In genomic region chr6:147921091-147921490, GRCm38 (mm10) we compare ENCODE assay signal across 21 mouse cellular contexts.
DNase-seq lines count a peak whose midpoint lies in the region; ATAC-seq lines count a peak whose summit lies in the region.
"Had no signal": no experiment of that assay in that cellular context is flagged by ENCODE, and none has a peak within 500 bp of the region (broad histone marks: within the 10 kb centered on the region; RNA-seq: fewer than 3 reads in every experiment).

No protein-coding gene starts in this region.

- WGBS in forebrain, embryonic 13.5 days: 90% methylated on average over 5 of the region's 5 CpGs
- 73% methylated on average over 5 of the region's 5 CpGs for WGBS in forebrain, embryonic 15.5 days
- WGBS in kidney, embryonic 16.5 days: 58% methylated on average over 5 of the region's 5 CpGs

- no peak for DNase-seq in kidney, postnatal 36 days
- peak; percentile 9 for DNase-seq in lung, postnatal 10 days
- DNase-seq in lung, postnatal 14 days: no peak
- DNase-seq in urinary bladder, postnatal 14 days (ENCODE audit: low spot score): peak; percentile 6
- DNase-seq in urinary bladder, postnatal 36 days (ENCODE audit: low spot score in 2 of 2): no peak
- DNase-seq: adrenal gland, adult 8-10 months; adrenal gland, postnatal 36 days; B cell, adult 2 months; cerebellum, adult 2 months; cerebellum, postnatal 10 days; gastrocnemius, postnatal 36 days had no signal

- H3K27me3 ChIP-seq in forebrain, embryonic 13.5 days: no peaks in the 10 kb centered on the region
- H3K27me3 ChIP-seq in forebrain, embryonic 15.5 days: no peaks in the 10 kb centered on the region
- no peaks in the 10 kb centered on the region for H3K27me3 ChIP-seq in kidney, embryonic 16.5 days (ENCODE audit: insufficient read depth, low read length)
- H3K27me3 ChIP-seq: heart, embryonic 13.5 days; hindbrain, embryonic 13.5 days had no signal

- no peak overlapping the region for H3K9ac ChIP-seq in forebrain, embryonic 13.5 days
- no peak overlapping the region for H3K9ac ChIP-seq in forebrain, embryonic 15.5 days (replicated peaks)
- H3K9ac ChIP-seq in kidney, embryonic 16.5 days (replicated peaks; ENCODE audit: low read length): no peak overlapping the region
- H3K9ac ChIP-seq: heart, embryonic 13.5 days; hindbrain, embryonic 13.5 days had no signal

- no peaks in the 10 kb centered on the region for H3K36me3 ChIP-seq in forebrain, embryonic 13.5 days (ENCODE audit: poor library complexity, severe bottlenecking)
- no peaks in the 10 kb centered on the region for H3K36me3 ChIP-seq in forebrain, embryonic 15.5 days
- no peaks in the 10 kb centered on the region for H3K36me3 ChIP-seq in kidney, embryonic 16.5 days (ENCODE audit: insufficient read depth, low read length)
- H3K36me3 ChIP-seq: embryonic facial prominence, embryonic 10.5 days; G1E; heart, embryonic 13.5 days; hindbrain, embryonic 13.5 days had no signal

- no peak overlapping the region for H3K4me3 ChIP-seq in forebrain, embryonic 13.5 days
- no peak overlapping the region for H3K4me3 ChIP-seq in forebrain, embryonic 15.5 days
- no peak overlapping the region for H3K4me3 ChIP-seq in kidney, embryonic 16.5 days (ENCODE audit: low read length)
- H3K4me3 ChIP-seq: embryonic facial prominence, embryonic 10.5 days; heart, embryonic 13.5 days; hindbrain, embryonic 13.5 days had no signal

- ATAC-seq in forebrain, embryonic 13.5 days: 0 out of 2 replicates have a peak, but pooled peaks have one; percentile 10
- ATAC-seq in forebrain, embryonic 15.5 days (replicated peaks): no peak
- peak; percentile 39; the same call in 1 of the 2 replicates for ATAC-seq in kidney, embryonic 16.5 days (ENCODE audit: low FRiP score, low TSS enrichment)
- ATAC-seq: CD4-positive, CD25-positive, alpha-beta regulatory T cell, adult 4 months; forebrain, embryonic 14.5 days; hindbrain, postnatal 0 days had no signal

- no peaks in the 10 kb centered on the region for H3K4me1 ChIP-seq in forebrain, embryonic 13.5 days
- 0 out of 2 replicates have a peak, but pooled peaks cover 9% of the 10 kb centered on the region for H3K4me1 ChIP-seq in forebrain, embryonic 15.5 days
- no peaks in the 10 kb centered on the region for H3K4me1 ChIP-seq in kidney, embryonic 16.5 days (ENCODE audit: insufficient read depth, low read length)
- H3K4me1 ChIP-seq: embryonic facial prominence, embryonic 10.5 days; hindbrain, embryonic 13.5 days had no signal

- H3K4me2 ChIP-seq in forebrain, embryonic 13.5 days: no peak overlapping the region
- H3K4me2 ChIP-seq in forebrain, embryonic 15.5 days (replicated peaks): no peak overlapping the region
- no peak overlapping the region for H3K4me2 ChIP-seq in kidney, embryonic 16.5 days (replicated peaks; ENCODE audit: low read depth, low read length)
- H3K4me2 ChIP-seq: heart, embryonic 13.5 days; hindbrain, embryonic 13.5 days had no signal

- H3K9me3 ChIP-seq in forebrain, embryonic 13.5 days (replicated peaks): no peaks in the 10 kb centered on the region
- H3K9me3 ChIP-seq in forebrain, embryonic 15.5 days: no peaks in the 10 kb centered on the region
- H3K9me3 ChIP-seq in kidney, embryonic 16.5 days (ENCODE audit: low read length): no peaks in the 10 kb centered on the region
- H3K9me3 ChIP-seq: embryonic facial prominence, embryonic 10.5 days; G1E; heart, embryonic 13.5 days; hindbrain, embryonic 13.5 days had no signal

- no peak overlapping the region for H3K27ac ChIP-seq in forebrain, embryonic 13.5 days
- H3K27ac ChIP-seq in forebrain, embryonic 15.5 days (replicated peaks): no peak overlapping the region
- no peak overlapping the region for H3K27ac ChIP-seq in kidney, embryonic 16.5 days (ENCODE audit: low read length)
- H3K27ac ChIP-seq: embryonic facial prominence, embryonic 10.5 days; heart, embryonic 13.5 days; hindbrain, embryonic 13.5 days; hindbrain, postnatal 0 days had no signal

Comparison
In these comparisons a context has a peak if more than half of its experiments do, and no peak if none do; other contexts are left out.
1. DNase-seq: peak in lung, postnatal 10 days (single experiment) and urinary bladder, postnatal 14 days (single experiment); none in kidney, postnatal 36 days (0 of 2), lung, postnatal 14 days (single experiment) and urinary bladder, postnatal 36 days (0 of 2).